Mouse (Mus musculus) embryonic fibroblast, embryonic 13.5 days (primary cell): ENCODE data around the gene Bzw1.

Experiments used
- CTCF ChIP-seq: IDR thresholded peaks from 2 replicates; pipeline ENCODE4 v1.5.1; 2011; ENCODE audit warnings: mild to moderate bottlenecking, control low read depth, low read length, moderate library complexity, borderline replicate concordance; ENCODE audit not compliant: insufficient read depth
- POLR2A ChIP-seq: IDR thresholded peaks from 2 replicates; pipeline ENCODE4 v1.6.1; 2011; ENCODE audit warnings: low read depth, mild to moderate bottlenecking, control low read depth, low read length, moderate library complexity

DNA sequence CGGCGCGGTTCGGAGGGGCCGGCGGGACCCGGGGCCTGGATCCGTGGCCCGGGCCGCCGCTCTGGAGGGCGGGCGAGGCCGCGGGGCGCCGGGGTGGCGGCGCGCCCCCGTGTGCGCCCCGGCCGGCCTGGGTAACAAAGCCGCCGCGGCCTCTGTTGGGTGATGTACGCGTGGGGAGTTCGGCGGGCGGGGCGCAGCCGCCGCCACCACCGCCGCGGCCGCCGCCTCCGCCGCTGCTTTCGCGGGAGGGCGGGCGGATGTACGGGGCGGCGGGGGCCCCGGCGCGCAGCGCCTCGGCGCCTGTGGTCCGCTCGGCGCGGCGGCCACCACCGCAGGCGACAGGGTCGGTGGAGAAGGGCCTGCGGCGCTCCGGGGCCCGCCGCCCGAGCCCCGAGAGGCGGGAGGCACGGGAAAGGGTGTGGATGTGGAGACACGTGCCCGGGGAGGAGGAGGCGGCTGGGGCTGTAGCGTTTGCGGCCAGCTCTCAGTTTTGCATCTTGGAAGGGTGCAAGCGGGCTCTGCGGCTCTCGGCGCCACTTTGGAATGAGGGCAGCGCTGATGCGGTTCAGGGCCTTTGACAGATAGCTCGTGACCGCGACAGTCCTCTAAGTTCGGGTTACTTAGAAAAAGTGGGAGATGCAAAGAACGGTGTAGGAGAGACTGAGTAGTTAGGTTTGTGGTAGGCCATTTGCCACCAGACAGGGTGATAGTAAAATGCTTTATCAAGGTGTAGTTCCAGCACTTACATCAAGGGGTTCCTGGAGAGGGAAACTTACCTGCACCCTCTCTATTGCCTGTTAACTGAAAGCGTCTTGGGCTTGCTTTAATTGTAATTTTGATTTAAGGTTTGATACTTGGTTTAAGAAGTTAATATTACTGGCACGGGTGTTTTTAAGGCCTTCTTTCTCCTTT is 842 bp downstream of the Bzw1 start:
- TF ChIP-seq CTCF, result no peak
- no peak for TF ChIP-seq POLR2A
